ENCODE assay signal across 1 mouse cellular context in the genomic region with DNA sequence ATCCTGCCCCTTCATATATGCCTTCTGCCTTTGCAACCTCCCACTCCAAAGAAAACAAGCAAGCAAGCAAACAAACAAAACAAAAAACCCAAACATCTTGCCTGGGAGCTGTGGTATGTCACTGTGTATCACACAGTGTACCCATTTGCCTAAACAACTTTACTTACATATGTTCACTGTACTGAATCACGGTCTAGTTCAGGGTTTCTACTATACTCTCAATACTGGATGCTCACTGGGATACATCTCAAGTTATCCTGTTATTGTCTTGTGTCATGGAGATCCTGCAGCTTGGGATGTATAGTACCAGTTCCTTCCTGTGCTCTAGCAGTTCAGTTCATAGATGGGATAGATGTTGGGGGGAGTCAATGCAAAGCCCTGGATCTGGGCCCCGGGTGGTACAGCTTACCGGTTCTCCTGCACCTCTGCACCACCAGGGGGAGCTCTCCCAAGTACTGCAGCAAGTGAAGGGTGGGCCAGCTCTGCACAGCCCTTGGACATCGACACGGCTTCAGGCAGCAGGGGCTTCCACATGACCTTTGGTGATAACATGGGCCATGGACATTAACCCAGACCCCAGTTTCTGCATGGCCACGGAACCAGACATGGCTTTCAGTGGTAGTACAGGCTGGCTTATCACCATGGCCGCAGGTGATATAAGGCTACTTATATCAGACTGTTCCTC.
TF ChIP-seq lines count a peak whose summit lies in the region.

No protein-coding gene starts in this region.

TF ChIP-seq in CH12.LX, 34 proteins besides CTCF, POLR2A, EP300 and RAD21:
- TF ChIP-seq NELFE (IDR thresholded peaks at IDR 0.05; ENCODE audit: low read depth, low read length): peak; percentile 41; the same call in 1 of the 2 replicates
- TF ChIP-seq ZC3H11A (IDR thresholded peaks at IDR 0.05; ENCODE audit: low read depth, low read length): no peak
- TF ChIP-seq KAT2A (IDR thresholded peaks at IDR 0.05; ENCODE audit: insufficient replicate concordance, low read length): no peak
- TF ChIP-seq UBTF (IDR thresholded peaks at IDR 0.05; ENCODE audit: low read depth, low read length): no peak
- TF ChIP-seq MEF2A (IDR thresholded peaks at IDR 0.05; ENCODE audit: borderline replicate concordance, low read depth, low read length): peak; percentile 38; the same call in 1 of the 2 replicates
- TF ChIP-seq MAZ (IDR thresholded peaks at IDR 0.05; ENCODE audit: low read depth, low read length): peak; percentile 37; the same call in 1 of the 2 replicates
- 0 out of 2 replicates have a peak, but pooled peaks have one; percentile 17 for TF ChIP-seq IRF4 (IDR thresholded peaks at IDR 0.05; ENCODE audit: low read depth, low read length)
- TF ChIP-seq GABPA (IDR thresholded peaks at IDR 0.05; ENCODE audit: insufficient replicate concordance, low read depth, low read length): no peak
- TF ChIP-seq TCF12 (IDR thresholded peaks at IDR 0.05; ENCODE audit: low read depth, low read length): 0 out of 2 replicates have a peak, but pooled peaks have one; percentile 25
- peak; percentile 90 for TF ChIP-seq SMC3 (IDR thresholded peaks at IDR 0.05; ENCODE audit: low read depth, low read length)
